Mouse (Mus musculus) liver (tissue): ENCODE measurements at regions not wholly inside any gene's neighbourhood (a gene's known extent, or its start where the extent isn't known, plus 50 kb on each side); places are given as distances from the start of the nearest gene placed in this dataset.

Experiments used
- DNase-seq: peaks from one replicate; pipeline ENCODE4 v3.0.0-alpha.2; 2020; ENCODE audit warnings: mixed read lengths

DNA sequence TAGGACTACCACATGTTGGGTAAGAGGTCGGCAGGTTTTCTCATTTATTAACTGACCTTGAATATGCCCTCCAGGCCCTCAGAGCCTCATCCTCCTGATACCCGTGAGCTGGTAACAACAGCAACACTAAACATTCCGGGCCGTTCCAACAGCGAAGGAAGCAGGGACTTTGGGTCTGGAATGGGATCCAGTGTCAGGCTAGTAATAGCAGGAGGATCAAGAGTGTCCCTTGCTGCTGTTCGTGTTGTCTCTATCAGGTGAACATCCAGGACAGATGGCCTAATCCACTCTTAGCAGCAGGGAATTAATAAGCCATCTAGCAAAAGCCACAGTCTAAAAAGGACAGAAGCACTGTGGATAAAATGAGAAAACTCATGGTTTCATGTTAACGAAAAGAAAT lies 106.7 kb downstream of the Cpeb2 start:
- no peak for DNase-seq

DNA sequence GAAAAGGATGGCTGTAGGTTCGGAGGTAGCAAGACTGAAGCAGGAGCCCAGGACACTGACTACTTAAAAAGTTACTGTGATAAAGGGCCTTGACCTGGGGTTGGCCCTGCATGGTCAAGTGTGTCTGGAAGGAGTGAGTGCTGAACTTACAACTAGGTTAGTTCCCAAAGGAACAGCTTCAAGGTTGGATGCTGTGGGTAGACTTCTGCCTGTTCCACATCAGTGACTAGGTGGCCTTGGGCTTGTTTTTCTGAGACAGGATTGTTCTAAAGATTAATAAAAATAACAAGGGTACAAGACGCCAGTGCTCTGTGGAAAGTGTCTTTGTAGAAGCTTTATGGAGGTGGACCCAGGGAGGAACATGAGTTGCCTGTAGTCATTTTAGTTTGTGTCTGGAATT lies 108.5 kb downstream of the Cpeb2 start:
- no peak for DNase-seq

DNA sequence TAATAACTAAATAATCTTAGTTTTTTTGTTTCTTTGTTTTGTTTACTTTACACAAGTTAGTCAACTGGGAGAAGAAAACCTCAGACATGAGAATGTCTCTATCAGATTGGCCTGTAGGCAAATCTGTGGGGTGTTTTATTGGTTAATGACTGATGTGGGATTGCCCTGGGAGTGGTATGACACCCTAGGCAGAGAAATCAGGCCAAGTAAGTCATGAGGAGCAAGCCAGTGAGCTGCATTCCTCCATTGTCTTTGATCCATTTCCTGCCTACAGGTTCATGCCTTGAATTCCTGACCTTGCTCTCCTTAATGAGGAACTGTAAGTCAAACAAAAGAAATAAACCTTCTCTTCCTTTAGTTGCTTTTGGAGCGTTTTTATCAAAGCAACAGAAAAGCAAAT lies 111.5 kb downstream of the Cpeb2 start:
- no peak for DNase-seq

DNA sequence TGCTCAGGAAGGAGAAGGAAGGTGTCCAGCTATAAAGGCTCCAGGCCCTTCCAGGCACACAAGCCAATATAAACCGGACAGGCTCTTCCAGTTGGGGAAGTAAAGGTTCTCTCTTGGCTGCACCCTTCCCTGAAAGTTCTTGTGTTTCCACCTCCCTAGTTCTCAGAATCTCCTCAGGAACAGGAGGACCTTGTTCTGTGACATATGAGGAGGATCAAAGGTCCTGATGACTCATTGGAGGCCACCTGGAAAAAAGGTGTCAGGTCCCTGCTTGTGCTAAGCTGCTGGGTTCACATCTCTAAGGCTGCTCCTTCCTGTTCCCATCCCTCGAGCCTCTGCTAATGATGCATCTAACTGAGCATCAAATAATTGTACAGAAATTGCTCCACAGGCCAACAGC lies 118.0 kb downstream of the Cpeb2 start:
- DNase-seq, result no peak

DNA sequence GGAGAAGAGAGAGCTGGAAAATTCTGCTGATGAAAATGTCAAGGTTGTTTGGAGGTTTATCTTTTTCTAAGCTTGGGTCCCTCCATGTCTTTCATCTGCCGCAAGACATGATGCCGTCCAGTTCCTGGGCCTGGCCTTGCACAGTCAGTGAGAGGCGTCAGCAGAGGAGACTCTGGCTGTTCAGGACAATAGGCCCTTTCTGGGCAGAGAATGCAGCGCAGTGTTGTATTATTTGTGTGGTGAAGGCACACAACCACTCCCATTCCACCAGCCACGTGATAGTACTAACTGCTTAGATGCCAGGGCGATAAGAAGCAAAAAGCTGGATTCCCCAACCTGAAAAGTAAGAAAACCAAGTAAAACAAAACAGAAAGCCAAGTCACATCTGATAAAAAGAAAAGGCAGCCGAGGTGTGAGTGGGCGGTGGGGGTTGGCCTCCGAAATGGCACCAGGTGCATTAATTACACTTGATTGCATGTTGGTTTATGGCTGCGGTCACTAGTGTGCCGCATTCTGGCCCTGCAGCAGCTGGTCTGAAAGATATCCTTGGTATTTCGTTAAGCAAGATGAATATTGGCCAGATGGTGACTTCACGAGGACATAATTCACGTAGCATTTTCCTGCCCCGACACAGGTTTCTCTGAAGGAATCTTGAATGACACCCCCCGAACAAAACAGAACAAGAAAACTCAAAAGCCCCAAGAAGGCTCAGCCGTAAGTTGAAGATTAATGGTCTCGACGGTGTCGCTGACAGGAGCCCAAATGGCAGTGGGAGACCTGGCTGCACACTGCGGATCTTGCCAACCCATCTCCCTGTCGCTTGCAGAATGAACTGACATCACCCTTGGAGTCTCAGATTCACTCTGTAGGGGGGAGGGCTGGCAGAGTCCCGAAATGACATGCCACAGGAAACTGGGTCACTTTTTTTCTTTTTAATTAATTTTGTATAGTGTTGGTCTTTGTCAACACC lies 120.3 kb downstream of the Cpeb2 start:
- no peak for DNase-seq

DNA sequence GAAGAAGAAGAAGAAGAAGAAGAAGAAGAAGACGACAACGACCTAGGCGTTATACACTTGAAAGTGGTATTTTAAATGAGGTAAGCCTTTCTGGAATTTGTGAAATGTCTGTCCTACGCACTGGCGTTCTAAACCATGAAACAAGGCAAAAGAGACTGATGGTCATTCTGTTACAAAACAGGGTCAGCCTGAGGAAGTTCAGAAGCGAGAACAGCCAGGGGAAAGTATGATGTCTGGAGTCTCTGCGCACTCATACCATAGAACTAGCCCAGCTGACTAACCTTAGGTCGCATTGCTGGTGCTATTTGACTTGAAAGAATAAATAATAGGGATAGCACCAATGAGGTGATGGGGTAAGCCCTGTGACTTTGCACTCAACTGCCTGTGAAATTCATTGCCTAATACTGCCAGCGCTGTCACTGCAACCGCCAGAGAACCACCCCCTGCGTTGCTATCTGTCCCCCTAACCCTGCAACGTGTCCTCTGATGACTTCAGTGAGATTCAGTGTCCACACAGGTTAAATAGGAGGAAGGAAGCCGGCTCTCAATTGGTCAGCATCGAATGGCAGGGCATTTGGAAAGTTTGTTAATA lies 121.5 kb downstream of the Cpeb2 start:
- DNase-seq, result peak; percentile 36

DNA sequence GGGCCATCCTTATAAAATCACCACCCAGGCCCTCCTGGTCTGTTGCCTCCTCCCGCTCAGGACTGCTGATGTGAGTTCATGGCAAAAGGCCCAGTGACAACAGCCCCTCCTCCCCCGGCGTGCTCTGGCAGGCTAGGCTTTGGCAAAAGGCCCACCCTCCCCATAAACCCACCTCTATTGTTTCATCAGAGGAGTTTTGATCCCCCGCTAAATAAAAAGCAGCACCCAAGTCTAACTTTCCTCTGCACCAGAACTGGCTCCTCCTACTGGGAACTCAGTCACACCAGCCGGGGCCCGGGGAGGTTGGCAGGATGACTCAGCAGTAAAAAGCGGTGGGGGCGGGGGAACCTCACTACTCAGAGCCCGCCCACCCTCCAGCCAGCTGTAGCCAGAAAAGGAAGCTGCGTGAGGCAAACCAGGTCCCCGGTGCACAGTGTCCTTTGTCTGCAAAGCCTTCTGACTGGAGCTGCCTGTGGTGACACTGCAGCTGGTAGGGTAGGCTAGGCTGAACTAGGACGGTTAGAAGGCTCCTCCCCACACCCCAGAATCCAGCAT lies 122.1 kb downstream of the Cpeb2 start:
- peak; percentile 93 for DNase-seq

DNA sequence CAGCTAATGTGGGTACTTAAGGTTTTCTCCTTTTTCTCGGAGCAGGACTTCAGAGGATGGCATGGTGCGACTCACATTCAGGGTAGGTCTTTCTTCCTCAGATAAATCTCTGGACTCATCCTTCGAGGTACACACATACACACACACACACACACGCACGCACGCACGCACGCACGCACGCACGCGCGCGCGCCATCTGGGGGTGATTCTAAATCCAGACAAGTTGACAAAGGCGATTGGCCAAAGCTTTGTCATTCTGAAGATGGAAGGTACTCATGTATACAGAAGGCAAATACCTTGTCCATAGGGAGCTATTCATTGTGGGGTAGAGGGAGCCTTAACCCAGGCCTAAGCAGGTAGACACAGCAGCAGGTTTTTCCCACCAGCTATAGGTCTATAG lies 122.9 kb downstream of the Cpeb2 start:
- DNase-seq, result peak; percentile 13

DNA sequence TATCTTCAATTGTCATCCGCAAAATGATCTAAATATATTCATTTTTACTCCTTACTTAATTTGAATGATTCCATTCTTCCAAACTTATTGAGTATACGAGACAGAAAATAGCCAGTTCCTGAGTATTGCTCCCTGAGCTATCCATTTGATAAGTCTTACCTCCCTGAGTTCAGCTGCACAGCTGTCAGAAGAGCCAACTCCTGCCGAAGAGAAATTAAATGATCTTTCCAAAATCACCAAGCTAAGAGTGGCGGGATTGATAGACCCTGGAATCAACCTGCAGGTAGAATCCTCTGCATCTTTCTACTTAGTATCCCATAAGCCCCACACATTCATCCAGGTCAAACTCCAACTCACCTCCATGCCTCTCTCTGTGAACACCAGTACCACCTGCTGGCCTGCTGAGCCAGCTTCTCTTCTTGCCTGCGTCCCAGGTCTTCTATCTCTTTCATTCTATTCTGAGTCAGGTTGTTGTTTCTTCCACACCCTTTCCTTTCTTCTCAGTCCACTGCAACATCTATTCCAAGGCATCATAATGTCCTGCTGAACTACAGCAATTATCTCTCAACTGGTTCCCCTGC lies 124.2 kb downstream of the Cpeb2 start:
- DNase-seq, result no peak

DNA sequence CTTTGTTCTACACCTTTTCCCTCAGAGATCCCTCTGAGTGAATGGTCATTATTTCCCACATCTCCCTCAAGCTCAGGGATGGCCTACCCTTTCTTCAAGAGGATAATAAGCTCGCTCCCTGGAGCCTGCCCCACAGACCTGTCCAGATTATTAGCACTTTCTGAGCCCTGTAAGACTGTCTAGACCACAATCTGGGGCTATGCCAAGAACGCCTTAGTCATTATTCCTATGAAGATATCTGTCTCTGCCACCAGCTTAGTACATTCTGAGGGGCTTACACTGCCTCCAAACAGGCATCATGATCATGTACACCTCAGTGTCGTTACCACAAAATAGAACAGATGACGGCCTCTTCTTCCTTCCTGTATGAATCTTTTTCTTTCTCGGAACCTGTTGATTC lies 124.9 kb downstream of the Cpeb2 start:
- DNase-seq, result no peak

DNA sequence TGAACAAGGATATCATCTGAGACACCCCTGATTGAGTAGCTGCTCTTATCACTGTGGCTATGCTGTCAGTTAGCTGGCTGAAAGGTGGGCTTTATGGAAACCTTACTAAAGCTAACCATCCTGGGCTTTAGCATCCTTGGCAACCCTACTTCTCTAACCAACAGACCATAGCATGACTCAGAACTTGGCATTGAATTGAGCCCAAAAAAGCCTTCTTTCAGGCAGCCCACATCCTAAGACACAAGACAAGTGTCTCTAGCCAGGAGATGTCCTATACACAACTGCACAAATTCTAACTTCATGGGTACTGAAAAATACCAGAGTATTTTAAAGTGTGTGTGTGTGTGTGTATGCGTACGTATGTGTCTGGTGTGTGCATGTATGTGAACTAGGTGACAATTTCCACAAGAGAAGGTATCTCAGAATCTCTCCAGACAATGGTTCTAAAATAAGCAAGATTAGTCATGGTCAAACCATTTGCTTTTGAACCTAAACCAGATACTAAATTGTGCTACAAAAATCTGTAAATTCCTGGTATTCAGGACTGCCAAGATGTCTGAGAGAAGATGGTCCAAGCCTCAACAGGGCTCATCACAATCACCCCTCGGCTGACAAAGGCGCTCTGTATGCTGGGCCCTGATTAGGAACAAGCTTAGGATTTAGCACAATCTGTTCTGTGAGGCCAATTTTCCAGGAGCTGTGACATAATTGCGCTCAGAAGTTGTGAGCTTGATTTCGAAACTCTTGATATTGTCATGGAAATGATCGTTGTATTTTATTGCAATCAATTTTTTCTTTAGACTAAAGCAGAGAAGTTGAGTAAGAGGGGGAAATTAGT lies 126.2 kb downstream of the Cpeb2 start:
- no peak for DNase-seq

DNA sequence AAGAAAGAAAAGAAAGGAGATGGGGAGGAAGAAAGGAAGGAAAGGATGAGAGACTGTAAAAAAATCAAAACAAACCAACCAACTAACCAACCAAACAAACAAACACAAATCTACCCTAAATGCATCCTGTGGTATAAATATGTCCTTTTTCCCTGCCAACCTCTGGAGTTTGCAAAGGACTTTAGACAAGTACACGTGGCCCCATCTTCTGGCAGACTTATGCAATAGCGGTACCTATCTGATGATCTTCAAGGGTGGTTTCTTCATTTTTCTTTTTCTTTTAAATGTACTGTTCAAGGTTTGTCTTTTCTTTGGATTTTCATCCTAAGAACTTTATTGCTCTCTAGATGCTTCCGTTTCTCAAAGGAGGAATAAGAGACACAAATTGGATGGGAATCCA lies 127.3 kb downstream of the Cpeb2 start:
- peak; percentile 38 for DNase-seq

DNA sequence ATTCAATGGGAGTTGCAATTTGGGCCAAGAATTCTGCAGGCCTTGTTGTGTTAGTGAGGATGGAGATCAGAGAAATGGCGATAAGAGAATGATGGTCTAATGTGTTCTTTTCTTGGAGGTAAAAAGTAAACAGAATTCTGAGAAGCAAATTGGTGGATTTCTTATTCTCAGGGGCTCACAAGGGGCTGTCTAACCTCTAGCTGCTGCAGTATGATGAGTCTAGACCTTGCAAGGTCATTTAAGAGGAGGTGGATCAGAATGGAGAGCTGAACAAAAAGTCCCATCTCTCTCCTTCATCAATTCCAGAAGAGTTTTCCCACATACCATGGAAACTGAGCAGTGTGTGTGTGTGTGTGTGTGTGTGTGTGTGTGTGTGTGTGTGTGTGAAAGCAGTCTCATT lies 128.1 kb downstream of the Cpeb2 start:
- DNase-seq, result no peak

DNA sequence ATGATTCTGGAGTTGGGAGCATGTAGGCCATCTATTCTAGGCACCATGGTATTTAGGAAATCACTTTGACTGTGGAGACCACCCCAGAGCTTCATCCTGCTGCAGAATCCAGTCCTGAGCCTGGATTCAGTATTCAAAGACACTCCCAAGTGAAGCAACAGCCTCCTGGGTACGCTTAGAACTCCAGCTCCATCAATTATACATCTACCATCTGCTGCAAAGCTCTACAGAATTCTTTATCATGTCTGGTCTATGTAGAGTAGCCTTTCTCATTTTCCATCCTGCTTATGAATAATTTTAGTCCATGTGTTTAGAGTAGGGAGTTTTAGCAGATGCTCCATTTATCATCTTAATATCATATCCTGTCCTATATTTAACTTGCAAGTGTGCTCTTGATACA lies 139.4 kb downstream of the Cpeb2 start:
- no peak for DNase-seq

DNA sequence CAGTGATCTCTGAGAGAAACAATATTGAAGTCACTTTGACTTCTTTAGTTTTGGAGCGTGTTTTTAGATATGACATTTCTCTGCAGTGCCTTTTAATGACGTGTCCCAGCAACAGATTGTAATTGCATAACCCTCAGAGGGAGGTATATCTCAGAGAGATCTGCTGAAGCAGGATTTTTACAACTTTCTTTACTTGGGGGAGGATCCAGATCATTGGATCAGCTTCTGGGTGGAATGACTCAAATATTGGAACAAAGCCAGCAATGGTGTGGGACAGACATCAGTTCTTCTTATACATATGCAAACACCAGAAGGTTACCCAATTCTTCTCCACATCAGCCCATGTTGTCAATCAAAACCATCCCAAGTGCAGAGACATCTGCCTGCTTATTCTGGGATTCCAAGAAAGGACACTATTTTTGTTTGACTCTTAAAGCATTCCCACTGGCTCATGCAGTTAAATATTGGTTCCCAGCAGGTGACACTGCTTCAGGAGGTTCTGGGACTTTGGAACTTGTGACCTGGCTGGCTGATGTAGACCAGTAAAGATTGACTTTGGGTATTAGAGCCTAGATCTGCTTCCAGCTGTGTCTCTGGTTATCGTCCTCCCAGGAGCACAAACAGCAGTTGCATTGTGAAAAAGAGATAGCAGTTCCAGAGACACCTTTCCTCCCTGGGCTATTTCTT lies 130.5 kb upstream of the C1qtnf7 start:
- DNase-seq, result no peak

DNA sequence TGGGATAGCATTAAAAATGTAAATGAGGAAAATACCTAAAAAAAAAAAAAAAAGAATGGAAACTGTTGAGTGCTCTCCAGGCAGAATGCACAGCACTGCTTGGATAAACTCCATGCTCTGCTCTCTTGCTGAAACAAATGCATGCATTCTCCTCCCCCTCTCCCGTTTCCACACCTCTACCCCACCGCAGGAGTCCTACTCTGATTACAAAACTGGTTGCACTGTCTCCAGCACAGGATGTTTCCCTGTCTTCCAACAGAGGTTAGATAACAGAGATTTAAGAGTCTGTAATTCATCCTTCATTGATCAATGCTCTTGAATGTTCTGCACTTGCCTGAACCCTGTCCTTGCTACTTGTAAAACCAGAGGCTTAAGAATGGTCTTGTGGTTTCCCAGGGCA lies 124.3 kb upstream of the C1qtnf7 start:
- no peak for DNase-seq

DNA sequence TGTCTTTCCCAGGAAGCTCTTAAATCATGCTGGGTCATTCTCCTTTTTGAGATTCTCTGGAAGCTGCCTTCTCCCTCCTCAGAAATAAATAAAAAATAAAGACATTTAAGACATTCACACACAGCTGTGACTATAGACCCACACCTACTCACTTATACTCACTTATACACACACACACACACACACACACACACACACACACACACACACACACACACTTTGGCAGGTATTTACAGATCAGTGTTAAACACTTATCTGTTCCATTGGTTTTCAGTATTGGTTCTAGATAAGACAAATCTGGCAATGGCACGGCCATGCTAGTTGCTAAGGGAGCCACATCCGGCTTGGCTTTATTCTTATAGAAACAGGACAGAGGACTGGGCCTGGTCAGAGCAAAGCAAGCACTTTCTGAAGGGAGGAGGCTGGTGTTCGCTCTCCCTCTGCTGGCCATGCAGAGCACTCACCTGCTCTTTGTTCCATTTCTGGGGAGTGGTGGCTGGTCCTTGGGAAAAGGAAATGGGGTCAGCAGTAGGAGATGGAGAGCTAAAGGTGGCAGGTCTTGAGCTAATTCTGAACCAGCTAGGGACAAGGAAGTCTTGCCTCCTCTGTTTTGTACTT lies 123.8 kb upstream of the C1qtnf7 start:
- peak; percentile 32 for DNase-seq

DNA sequence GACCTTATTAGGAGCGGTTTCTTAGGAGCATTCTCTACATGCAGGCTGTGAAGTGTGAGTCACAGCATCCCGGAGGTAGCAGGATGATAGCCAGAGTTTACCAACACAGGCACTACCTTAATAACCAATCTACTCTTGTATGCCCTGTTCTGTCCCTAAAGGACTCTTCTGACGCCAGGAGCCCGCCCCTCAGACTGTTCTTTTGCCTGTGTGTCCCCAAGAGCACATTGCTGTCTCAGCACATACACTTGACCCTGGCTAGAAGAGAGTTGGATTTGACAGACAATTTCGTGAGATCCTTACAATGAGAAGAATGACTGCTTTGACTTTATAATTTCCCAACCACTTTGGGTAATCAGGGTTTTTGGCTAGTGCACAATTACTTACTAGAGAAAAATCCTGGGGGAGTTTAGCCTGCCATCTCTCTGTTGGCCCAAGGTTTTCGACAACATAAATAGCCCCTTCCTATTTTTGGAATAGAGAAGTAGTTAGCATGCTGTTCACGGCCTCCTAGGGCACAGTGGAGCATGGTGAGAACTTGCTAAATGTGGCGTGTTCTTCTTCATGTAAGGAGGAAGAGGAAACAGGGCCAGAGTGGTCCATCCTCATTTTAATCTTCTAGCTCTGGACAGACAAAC lies 122.3 kb upstream of the C1qtnf7 start:
- no peak for DNase-seq

DNA sequence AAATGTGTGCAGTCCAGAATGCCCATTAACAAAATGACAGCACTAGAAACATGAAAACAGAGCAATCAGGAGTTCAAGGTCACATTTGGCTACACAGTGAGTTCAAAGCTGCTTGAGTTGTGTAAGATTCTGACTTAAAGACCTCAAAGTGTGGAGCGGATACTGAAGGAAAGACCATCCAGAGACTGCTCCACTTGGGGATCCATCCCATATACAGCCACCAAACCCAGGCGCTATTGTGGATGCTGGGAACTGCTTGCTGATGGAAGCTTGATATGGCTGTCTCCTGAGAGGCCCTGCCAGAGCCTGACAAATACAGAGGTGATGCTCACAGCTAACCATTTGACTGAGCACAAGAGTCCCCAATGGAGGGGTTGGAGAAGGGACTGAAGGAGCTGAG lies 98.1 kb upstream of the C1qtnf7 start:
- no peak for DNase-seq

DNA sequence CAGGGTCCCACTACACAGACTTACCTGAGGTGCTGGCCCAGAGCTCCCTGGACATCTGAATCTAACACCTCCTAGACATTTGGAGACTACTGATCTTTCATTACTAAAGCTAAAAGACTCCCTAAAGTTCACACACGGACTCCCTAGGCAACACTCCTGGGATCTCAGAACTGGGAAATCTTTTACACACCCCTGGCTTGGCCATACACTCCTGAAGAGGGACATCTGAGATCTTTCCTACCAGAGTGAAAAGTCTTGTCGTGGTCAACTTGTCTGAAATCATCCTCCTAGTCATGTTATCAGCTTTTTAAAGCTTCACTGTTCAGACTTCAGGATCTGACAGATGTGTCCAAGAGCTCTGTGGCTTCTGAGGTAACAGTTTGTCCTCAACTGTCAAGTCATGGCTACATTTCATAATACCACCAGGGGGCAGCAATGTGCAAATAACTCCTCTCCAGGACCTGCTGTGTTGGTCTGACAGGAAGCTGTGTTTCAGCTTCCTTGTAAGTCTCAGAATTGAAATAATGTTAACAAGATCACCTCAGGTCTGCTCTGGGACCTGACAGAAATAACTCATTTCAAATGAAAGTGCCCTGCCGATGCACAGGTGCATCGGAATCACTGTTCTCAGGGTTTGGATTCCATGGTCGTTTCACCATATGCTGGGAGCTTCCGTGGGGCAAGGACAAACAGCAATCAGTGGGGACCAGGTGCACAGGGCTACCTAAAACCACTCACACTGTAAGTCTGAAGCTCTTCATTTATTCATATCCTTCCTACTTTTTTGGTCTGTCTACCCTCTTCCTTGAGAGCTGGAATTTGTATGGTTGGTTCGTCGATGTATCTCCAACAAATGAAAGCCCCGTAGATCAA lies 92.3 kb upstream of the C1qtnf7 start:
- DNase-seq, result peak; percentile 53
